Mouse (Mus musculus) gastrocnemius, adult 2 months (tissue): ENCODE data around the gene Mdfi. TPM values are rescaled to one million over a fixed set of nuclear protein-coding genes. Genes with fewer than 3 reads are reported as not detected.

Experiments used
- DNase-seq: peaks from one replicate; pipeline ENCODE4 v3.0.0; 2022
- H3K27ac ChIP-seq: fragments of 200-600 bp; 2 replicates; pipeline ENCODE4 v1.8.1; 2022; ENCODE audit warnings: mild to moderate bottlenecking
- H3K4me3 ChIP-seq: fragments of 200-600 bp; 2 replicates; pipeline ENCODE4 v1.8.1; 2022; ENCODE audit warnings: mild to moderate bottlenecking, moderate library complexity
- CTCF ChIP-seq: fragments of 200-600 bp; IDR thresholded peaks from 2 replicates; pipeline ENCODE4 v1.8.1; 2022; ENCODE audit warnings: antibody characterized with exemption, mild to moderate bottlenecking, moderate library complexity
- intact Hi-C: fragments of 180-260 bp; cut with DNase I; formaldehyde crosslinking; loops from one replicate; pipeline ENCODE4 v1.15.1; 2025
- long read RNA-seq, 2 experiments: library from polyadenylated mRNA; stranded (forward); transcript quantifications; one replicate each; pipeline ENCODE4 v2.0.0; 2021
- total RNA-seq, 2 experiments: library from RNA; stranded (reverse); gene quantifications; 2 replicates each; pipeline ENCODE4 v1.2.3; 2021

Mdfi gene
- under 1 TPM; 0.31 to 0.42 TPM for total RNA-seq
- long read RNA-seq, experiment 1, result 0 reads
- long read RNA-seq, experiment 2, result 0 reads

- peak within 1 kb of the TSS; percentile 70 for H3K4me3 ChIP-seq
- intact Hi-C loops, result no loop called here
- DNase-seq, result no peak
- peak within 1 kb of the TSS; percentile 58; the same call in 1 of the 2 replicates for H3K27ac ChIP-seq
- TF ChIP-seq CTCF, result no peak
Observed at GRCm38 (mm10) chr17:47834482-47834767, at the start of gene Mdfi. Mdfi (minus strand) TSS chr17:47834691.

- Histone ChIP-seq H3K27ac (no peak overlapping the region), H3K4me3 (no peak overlapping the region)
- intact Hi-C loops, result no loop called here
- DNase-seq, result no peak
- no peak for TF ChIP-seq CTCF
Observed at GRCm38 (mm10) chr17:47883099-47883498, 48.6 kb upstream of the Mdfi start.

- peak; percentile 25 for DNase-seq
- intact Hi-C loops, result no loop called here
- H3K27ac ChIP-seq, result no peak overlapping the region; the same call in 1 of the 2 replicates
Observed at GRCm38 (mm10) chr17:47881330-47881729, 46.8 kb upstream of the Mdfi start.

GRCm38 (mm10) chr17:47879207-47879606, 44.7 kb upstream of the Mdfi start:
- Histone ChIP-seq H3K27ac (no peak overlapping the region), H3K4me3 (no peak overlapping the region)
- DNase-seq, result no peak
- intact Hi-C loops, result no loop called here
- no peak for TF ChIP-seq CTCF

More at GRCm38 (mm10) chr17:47881330-47881729, 46.8 kb upstream of the Mdfi start:
- H3K4me3 ChIP-seq, result no peak overlapping the region
- TF ChIP-seq CTCF, result no peak

- H3K4me3 ChIP-seq, result peak overlapping the region; percentile 33; the same call in 1 of the 2 replicates
- H3K27ac ChIP-seq, result no peak overlapping the region
- intact Hi-C loops, result no loop called here
- TF ChIP-seq CTCF, result no peak
- peak; percentile 62 for DNase-seq
Observed at GRCm38 (mm10) chr17:47878378-47879089, 44.0 kb upstream of the Mdfi start.

GRCm38 (mm10) chr17:47877715-47878377, 43.4 kb upstream of the Mdfi start:
- Histone ChIP-seq H3K27ac (no peak overlapping the region), H3K4me3 (no peak overlapping the region)
- DNase-seq, result no peak
- intact Hi-C loops, result no loop called here
- no peak for TF ChIP-seq CTCF

- intact Hi-C loops, result no loop called here
- no peak overlapping the region for H3K4me3 ChIP-seq
- H3K27ac ChIP-seq, result no peak overlapping the region
- TF ChIP-seq CTCF, result no peak
- DNase-seq, result no peak
Observed at GRCm38 (mm10) chr17:47876776-47877714, 42.6 kb upstream of the Mdfi start.

GRCm38 (mm10) chr17:47873341-47873791, 38.9 kb upstream of the Mdfi start:
- Histone ChIP-seq H3K4me3 (peak overlapping the region; percentile 59), H3K27ac (peak overlapping the region; percentile 43; the same call in 1 of the 2 replicates)
- intact Hi-C loops, result loop anchor here (1.0 to 5.0 kb wide), 3 partner anchors 49 to 228 kb away; partner anchors contain the start of gene Foxp4
- peak; percentile 83 for DNase-seq
- TF ChIP-seq CTCF, result peak; percentile 93

GRCm38 (mm10) chr17:47872311-47873011, 38.0 kb upstream of the Mdfi start:
- H3K4me3 ChIP-seq, result no peak overlapping the region
- no peak overlapping the region for H3K27ac ChIP-seq
- intact Hi-C loops, result loop anchor here (1.0 to 5.0 kb wide), 3 partner anchors 50 to 229 kb away; partner anchors contain the start of gene Foxp4
- no peak for TF ChIP-seq CTCF
- no peak for DNase-seq

- no peak for DNase-seq
- intact Hi-C loops, result loop anchor here (5.0 kb wide), 1 partner anchor 52 kb away; the partner anchor contains the start of gene Foxp4
- H3K27ac ChIP-seq, result no peak overlapping the region
- TF ChIP-seq CTCF, result no peak
- no peak overlapping the region for H3K4me3 ChIP-seq
Observed at GRCm38 (mm10) chr17:47869874-47870273, 35.4 kb upstream of the Mdfi start.

- DNase-seq, result peak; percentile 46
- intact Hi-C loops, result no loop called here
- no peak for TF ChIP-seq CTCF
- Histone ChIP-seq H3K27ac (no peak overlapping the region), H3K4me3 (no peak overlapping the region)
Observed at GRCm38 (mm10) chr17:47866037-47866436, 31.5 kb upstream of the Mdfi start.

- H3K4me3 ChIP-seq, result peak overlapping the region; percentile 45
- peak; percentile 98 for TF ChIP-seq CTCF
Observed at GRCm38 (mm10) chr17:47864496-47864895, 30.0 kb upstream of the Mdfi start.

More at GRCm38 (mm10) chr17:47864496-47864895, 30.0 kb upstream of the Mdfi start:
- intact Hi-C loops, result loop anchor here (1.0 kb wide), 1 partner anchor 71 kb away; no protein-coding TSS in a partner anchor
- DNase-seq, result peak; percentile 93
- no peak overlapping the region for H3K27ac ChIP-seq
